Mouse (Mus musculus) cerebellum, adult 2 months (tissue): ENCODE data around the gene Runx2. TPM values are rescaled to one million over a fixed set of nuclear protein-coding genes. Genes with fewer than 3 reads are reported as not detected.

ENCODE experiments used
- DNase-seq, 2 experiments: peaks; one replicate each; pipeline ENCODE4 v3.0.0; 2021
- H3K27ac ChIP-seq: fragments of 200-500 bp; 2 replicates; pipeline ENCODE4 v1.5.1; 2012; ENCODE audit warnings: low read length, control low read depth, inconsistent platforms; ENCODE audit not compliant: insufficient read depth
- H3K27me3 ChIP-seq: fragments of 200-500 bp; 2 replicates; pipeline ENCODE4 v1.6.1; 2012; ENCODE audit warnings: inconsistent platforms, mild to moderate bottlenecking, low read length, moderate library complexity; ENCODE audit not compliant: control insufficient read depth, insufficient read depth
- H3K4me1 ChIP-seq: fragments of 200-500 bp; 2 replicates; pipeline ENCODE4 v1.6.1; 2011; ENCODE audit warnings: low read length; ENCODE audit not compliant: control insufficient read depth, insufficient read depth
- H3K4me3 ChIP-seq: fragments of 200-500 bp; replicated peaks from 2 replicates; pipeline ENCODE3; 2011; ENCODE audit warnings: mild to moderate bottlenecking, low read depth, low read length, control low read depth; ENCODE audit not compliant: insufficient read depth
- CTCF ChIP-seq: fragments of 200-500 bp; IDR thresholded peaks from 2 replicates; pipeline ENCODE4 v1.5.1; 2011; ENCODE audit warnings: low read depth, mild to moderate bottlenecking, control low read depth, low read length, moderate library complexity, borderline replicate concordance; ENCODE audit not compliant: insufficient read depth
- POLR2A ChIP-seq: fragments of 200-500 bp; IDR thresholded peaks from 2 replicates; pipeline ENCODE4 v1.6.1; 2011; ENCODE audit warnings: low read length, control low read depth, borderline replicate concordance; ENCODE audit not compliant: insufficient read depth
- WGBS: fragments of 180-500 bp; shearing (Covaris S2); methylation state at CpG from one replicate; pipeline ENCODE4 v1.1.7; 2018; 5-methylcytosine and 5-hydroxymethylcytosine counted together
- polyA plus RNA-seq: library from polyadenylated mRNA; depleted of rRNA; stranded (reverse); fragments of >200 nt; gene quantifications from 2 replicates; pipeline ENCODE4 v1.2.3, GENCODE M21; 2012

The Runx2 gene
- polyA plus RNA-seq, 1 experiment: 0.95 TPM

DNA sequence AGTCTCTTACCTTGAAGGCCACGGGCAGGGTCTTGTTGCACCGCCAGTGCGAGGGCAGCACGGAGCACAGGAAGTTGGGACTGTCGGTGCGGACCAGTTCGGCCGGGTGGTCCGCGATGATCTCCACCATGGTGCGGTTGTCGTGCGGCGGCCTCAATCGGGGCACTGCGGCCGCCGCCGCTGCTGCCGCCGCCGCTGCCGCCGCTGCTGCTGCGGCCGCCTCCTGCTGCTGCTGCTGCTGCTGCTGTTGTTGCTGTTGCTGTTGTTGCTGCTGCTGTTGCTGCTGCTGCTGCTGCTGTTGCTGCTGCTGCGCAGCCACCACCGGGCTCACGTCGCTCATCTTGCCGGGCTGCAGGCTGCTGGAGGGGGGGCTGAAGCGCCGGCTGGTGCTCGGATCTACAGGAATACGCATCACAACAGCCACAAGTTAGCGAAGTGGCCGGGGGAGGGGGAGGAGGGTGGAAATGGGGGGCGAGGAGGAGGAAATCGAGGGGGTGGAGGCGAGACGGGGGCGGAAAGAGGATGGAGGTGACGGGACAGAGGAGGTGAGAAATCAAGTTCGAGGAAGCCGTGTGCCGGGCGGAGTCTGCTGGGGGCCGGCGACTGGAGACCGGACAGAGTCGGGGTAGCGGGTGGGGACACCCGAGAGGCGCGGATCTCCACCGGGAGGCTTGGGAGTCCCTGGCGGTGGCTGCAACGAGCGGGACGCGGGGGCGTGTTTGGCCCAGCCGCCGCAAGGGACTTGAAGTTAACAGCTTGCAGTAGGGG is 79.2 kb downstream of the Runx2 start:
- no peaks in the 10 kb centered on the region; the same call in 1 of the 2 replicates for H3K4me1 ChIP-seq
- H3K27ac ChIP-seq: no peak overlapping the region
- peak overlapping the region; percentile 79 for H3K4me3 ChIP-seq
- peak in 1 of 2 experiments; percentile 34 for DNase-seq
- peaks cover 8% of the 10 kb centered on the region; the same call in 1 of the 2 replicates for H3K27me3 ChIP-seq
- TF ChIP-seq CTCF (no peak), POLR2A (no peak)
- under 1% methylated on average over 63 of the region's 64 CpGs for WGBS

DNA sequence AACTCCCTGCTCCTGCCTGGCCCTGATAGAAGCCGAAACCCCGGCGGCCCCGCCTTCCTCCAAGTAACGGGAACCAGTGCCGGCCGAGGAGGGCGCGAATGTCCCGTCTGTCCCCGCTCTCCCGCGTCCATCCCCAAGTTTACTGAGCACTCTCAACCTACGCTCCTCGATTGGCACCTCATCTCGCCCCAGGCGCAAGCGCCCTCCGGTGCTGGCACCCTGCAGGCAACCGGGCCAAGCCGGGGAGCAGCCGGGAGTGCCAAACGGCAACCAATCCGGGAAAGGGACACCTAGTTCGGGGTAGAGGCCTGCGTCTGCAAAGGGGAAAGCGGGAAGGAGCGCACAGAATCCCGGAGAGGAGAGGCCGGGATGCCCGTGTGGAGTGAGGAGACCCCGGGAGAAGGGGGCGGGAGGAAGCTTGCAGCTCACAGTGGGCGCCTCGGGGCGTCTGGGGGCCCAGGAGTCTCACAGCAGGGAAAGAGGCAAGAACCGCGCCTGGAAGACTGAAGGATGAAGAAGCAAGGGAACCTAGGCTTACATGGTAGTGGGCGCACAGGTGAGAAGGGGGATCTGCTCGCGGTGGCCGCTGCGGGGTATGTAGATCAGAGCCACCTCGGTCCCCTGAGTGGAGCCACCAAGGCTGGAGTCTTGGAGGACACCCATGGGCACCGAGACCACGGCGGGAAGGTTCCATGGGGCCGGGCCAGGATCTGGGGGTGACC is 79.9 kb downstream of the Runx2 start:
- TF ChIP-seq CTCF (no peak), POLR2A (no peak)
- under 1% methylated on average over 48 of the region's 48 CpGs for WGBS
- Histone ChIP-seq H3K27ac (no peak overlapping the region), H3K27me3 (peaks cover 8% of the 10 kb centered on the region; the same call in 1 of the 2 replicates), H3K4me3 (peak overlapping the region; percentile 33), H3K4me1 (no peaks in the 10 kb centered on the region; the same call in 1 of the 2 replicates)
- DNase-seq: peak; percentile 18 to 36

DNA sequence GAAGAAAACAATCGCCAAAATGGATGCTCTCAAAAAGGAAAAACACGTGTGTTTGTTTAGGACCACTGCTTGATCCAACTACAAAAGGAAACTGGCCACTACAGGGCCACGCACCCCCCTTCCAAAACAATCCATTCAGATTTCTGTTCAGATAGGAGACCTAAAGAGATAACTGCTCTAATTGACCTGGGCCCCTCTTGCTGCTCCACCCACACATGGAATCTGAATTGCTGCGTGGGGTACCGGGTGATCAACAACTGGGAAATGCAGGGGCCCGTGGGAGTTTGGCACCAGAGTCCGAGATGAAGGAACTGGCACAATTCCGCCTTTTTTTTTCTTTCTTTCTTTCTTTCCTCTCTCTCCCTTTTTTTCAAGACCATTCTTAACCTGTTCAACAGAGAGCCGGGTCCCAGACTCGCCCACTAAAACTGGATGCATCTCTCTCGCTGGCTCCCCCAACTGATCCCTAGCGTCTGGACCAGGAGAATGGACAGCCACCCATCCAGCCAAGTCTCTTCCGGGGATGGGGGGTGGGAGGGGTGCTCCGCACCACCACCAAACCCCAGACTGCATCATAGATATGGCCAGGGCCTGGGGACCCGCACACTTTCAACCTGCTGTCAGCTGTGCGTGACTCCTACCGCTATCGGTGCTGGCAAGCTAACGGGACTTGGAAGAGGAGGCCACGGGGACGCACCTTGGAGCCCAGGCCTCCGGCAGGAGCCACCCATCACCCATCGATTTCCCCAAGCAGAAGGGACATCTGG is 80.9 kb downstream of the Runx2 start:
- no peak for TF ChIP-seq CTCF
- no peak for TF ChIP-seq POLR2A
- Histone ChIP-seq H3K27me3 (peaks cover 8% of the 10 kb centered on the region; the same call in 1 of the 2 replicates), H3K4me3 (no peak overlapping the region), H3K4me1 (no peaks in the 10 kb centered on the region; the same call in 1 of the 2 replicates), H3K27ac (no peak overlapping the region)
- no peak for DNase-seq
- 24% methylated on average over 23 of the region's 23 CpGs for WGBS

DNA sequence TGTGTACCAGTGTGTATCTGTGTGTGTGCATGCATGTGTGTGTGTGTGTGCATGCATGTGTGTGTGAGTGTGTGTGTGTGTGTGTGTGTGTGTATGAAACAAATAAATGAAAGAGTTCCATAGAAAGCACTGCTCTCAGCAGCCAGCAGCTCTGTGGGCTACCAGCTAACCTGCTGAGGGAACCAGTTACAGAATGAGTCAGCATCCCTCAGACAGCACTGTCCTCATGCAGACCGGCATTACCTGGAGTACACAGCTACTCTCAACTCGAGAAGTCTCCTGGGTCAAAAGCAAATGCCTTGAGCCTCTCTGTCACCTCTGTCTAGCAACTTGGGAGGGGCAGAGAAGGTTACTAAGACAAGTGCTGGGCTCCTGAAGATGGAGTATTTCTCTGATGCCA is 86.1 kb downstream of the Runx2 start:
- 20% methylated on average over 2 of the region's 2 CpGs for WGBS
- Histone ChIP-seq H3K27me3 (no peaks in the 10 kb centered on the region; the same call in 1 of the 2 replicates), H3K4me1 (0 out of 2 replicates have a peak, but pooled peaks cover 2% of the 10 kb centered on the region), H3K4me3 (no peak overlapping the region), H3K27ac (no peak overlapping the region)
- DNase-seq: peak in 1 of 2 experiments; percentile 5
- no peak for TF ChIP-seq POLR2A
- no peak for TF ChIP-seq CTCF

DNA sequence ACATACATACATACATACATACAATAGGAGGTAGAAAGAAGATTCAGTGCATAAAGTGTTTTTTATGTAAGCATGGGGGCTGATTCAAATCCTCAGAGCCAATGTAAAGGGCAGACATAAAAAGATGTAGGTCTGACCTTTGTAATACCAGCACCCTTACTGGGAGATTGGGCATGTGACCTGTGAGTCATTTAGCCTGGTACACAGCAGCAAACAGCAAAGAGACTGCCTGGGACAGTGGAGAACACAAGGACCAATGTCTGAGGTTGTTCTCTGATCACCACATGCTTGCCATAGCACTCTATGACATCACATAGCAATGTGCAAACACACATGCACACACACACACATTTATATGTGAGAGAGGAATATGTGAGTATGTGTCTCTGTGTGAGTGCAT is 86.9 kb downstream of the Runx2 start:
- 0 out of 2 replicates have a peak, but pooled peaks cover 2% of the 10 kb centered on the region for H3K4me1 ChIP-seq
- DNase-seq: no peak
- no peaks in the 10 kb centered on the region for H3K27me3 ChIP-seq
- TF ChIP-seq CTCF (no peak), POLR2A (no peak)
- no peak overlapping the region for H3K27ac ChIP-seq
- H3K4me3 ChIP-seq: no peak overlapping the region

DNA sequence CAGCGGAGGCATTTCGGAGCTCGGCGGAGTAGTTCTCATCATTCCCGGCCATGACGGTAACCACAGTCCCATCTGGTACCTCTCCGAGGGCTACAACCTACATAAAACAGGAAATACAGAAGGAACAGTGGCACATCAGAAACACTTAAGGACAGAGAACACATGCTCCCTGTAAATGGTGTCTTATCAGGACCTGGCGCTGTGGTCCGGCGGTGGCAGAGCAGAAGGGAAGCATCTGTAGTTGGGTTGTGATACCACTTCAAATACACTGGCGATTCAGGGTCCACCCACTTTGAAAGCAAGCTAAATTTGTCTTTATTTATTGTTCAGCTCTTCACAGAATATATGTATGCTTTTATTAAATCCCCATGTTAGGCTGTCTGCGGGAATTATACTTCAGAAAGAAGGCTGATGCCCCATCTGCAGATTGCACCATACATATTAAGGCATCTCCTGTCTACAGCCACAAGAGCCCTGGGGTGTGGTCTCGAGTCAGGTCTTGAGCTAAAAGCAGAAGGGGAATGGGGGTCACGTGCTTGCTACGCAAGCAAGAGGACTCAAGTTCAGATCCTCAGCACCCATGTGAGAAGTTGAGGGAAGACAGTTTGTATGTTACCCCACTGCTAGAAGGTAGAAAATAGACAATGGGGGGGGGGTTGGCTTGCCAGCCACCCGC is 89.7 kb downstream of the Runx2 start:
- WGBS: 93% methylated on average over 16 of the region's 16 CpGs
- DNase-seq: no peak

DNA sequence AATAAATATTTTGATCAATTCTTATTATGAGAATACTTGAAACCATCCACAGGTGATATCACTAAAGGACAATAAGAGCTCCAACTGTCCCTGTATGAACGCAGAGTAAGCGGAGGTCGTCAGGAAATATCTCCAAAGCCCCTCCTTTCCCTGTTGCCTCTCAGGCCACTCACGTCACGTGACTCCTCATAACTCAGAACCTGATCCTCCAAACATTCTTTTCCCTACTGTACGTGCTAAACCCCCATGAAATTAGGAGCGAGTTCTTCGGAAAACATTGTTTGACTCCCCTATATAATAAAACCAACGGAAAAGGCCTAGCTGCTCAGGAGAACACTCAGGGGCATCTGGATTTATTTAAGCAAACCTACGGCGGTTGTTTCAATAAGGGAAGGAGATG is 90.3 kb downstream of the Runx2 start:
- 93% methylated on average over 11 of the region's 11 CpGs for WGBS

More for the DNA sequence above, 89.7 kb downstream of the Runx2 start:
- H3K27ac ChIP-seq: no peak overlapping the region
- H3K4me1 ChIP-seq: 0 out of 2 replicates have a peak, but pooled peaks cover 2% of the 10 kb centered on the region
- no peaks in the 10 kb centered on the region for H3K27me3 ChIP-seq
- H3K4me3 ChIP-seq: no peak overlapping the region
- TF ChIP-seq CTCF (no peak), POLR2A (no peak)

More for the DNA sequence above, 90.3 kb downstream of the Runx2 start:
- H3K27ac ChIP-seq: no peak overlapping the region
- no peaks in the 10 kb centered on the region for H3K27me3 ChIP-seq
- H3K4me1 ChIP-seq: 0 out of 2 replicates have a peak, but pooled peaks cover 2% of the 10 kb centered on the region
- H3K4me3 ChIP-seq: no peak overlapping the region
- no peak for DNase-seq
- no peak for TF ChIP-seq CTCF
- no peak for TF ChIP-seq POLR2A
